Mouse (Mus musculus): ENCODE results near the gene Gm20388. TPM values are rescaled to one million over a fixed set of nuclear protein-coding genes. Genes with fewer than 3 reads are reported as not detected.
"Not testable (repeated sequence)": the region's sequence is repeated elsewhere in the genome, so short reads cannot be mapped to it uniquely, and the experiment has no call there.

The Gm20388 gene
- polyA plus RNA-seq, 1 experiment, result 28.1 TPM

- H3K27ac ChIP-seq (ENCODE audit: insufficient read depth, low read length), result peak overlapping the region; percentile 88
- H3K9me3 ChIP-seq (replicated peaks; ENCODE audit: control insufficient read depth, insufficient read depth, low read length, poor library complexity, severe bottlenecking); H3K27me3 ChIP-seq (ENCODE audit: control insufficient read depth, insufficient read depth, low read length, poor library complexity, severe bottlenecking); H3K4me3 ChIP-seq (ENCODE audit: low read depth, low read length): not testable (repeated sequence)
- H3K36me3 ChIP-seq (ENCODE audit: control insufficient read depth, insufficient read depth, low read length, poor library complexity, severe bottlenecking), result peaks cover 16% of the 10 kb centered on the region
- TF ChIP-seq EP300 (IDR thresholded peaks at IDR 0.05; ENCODE audit: insufficient read depth, low read depth, low read length), result 0 out of 2 replicates have a peak, but pooled peaks have one; percentile 26
- peaks cover 14% of the 10 kb centered on the region for H3K4me1 ChIP-seq (ENCODE audit: control insufficient read depth, insufficient read depth, low read length)
- 0 out of 2 replicates have a peak overlapping the region, but pooled peaks have one; percentile 3 for H3K9ac ChIP-seq (ENCODE audit: low read depth, poor library complexity, severe bottlenecking)
Measured at GRCm38 (mm10) chr8:124014299-124014698, 4103.7 kb downstream of the Gm20388 start.

DNA sequence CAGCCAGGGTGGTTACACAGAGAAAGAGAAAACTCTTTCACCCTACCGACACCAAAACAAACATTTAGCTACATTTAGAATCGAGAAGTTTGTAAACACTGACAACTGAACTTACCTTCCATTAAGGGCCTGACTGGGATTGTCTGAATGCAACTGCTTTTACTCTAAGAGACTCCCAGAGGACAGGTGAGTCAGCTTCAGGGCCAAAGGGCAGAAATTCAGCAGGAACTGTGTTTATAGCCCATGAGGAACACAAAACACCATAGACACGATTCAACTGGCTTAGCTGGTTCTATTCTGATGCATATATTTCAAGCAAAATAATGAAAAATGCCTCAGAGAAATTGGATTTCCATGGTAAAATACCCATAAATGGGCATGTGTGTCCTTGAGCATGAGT is 4104.1 kb downstream of the Gm20388 start:
- TF ChIP-seq POLR2A (IDR thresholded peaks at IDR 0.05; ENCODE audit: insufficient read depth, low read length) (no peak), EP300 (IDR thresholded peaks at IDR 0.05; ENCODE audit: insufficient read depth, low read depth, low read length) (no peak), CTCF (IDR thresholded peaks at IDR 0.05; ENCODE audit: low read depth, low read length) (no peak)
- no peaks in the 10 kb centered on the region for H3K9me3 ChIP-seq (replicated peaks; ENCODE audit: control insufficient read depth, insufficient read depth, low read length, poor library complexity, severe bottlenecking)

GRCm38 (mm10) chr8:124019782-124020181 is 4109.1 kb downstream of the Gm20388 start:
- Histone ChIP-seq H3K36me3 (ENCODE audit: control insufficient read depth, insufficient read depth, low read length, poor library complexity, severe bottlenecking) (peaks cover 24% of the 10 kb centered on the region), H3K27ac (ENCODE audit: insufficient read depth, low read length) (peak overlapping the region; percentile 64; the same call in 1 of the 2 replicates), H3K9me3 (replicated peaks; ENCODE audit: control insufficient read depth, insufficient read depth, low read length, poor library complexity, severe bottlenecking) (no peaks in the 10 kb centered on the region), H3K4me1 (ENCODE audit: control insufficient read depth, insufficient read depth, low read length) (peaks cover 3% of the 10 kb centered on the region), H3K9ac (ENCODE audit: low read depth, poor library complexity, severe bottlenecking) (peak overlapping the region; percentile 88), H3K4me3 (ENCODE audit: low read depth, low read length) (peak overlapping the region; percentile 92), H3K27me3 (ENCODE audit: control insufficient read depth, insufficient read depth, low read length, poor library complexity, severe bottlenecking) (no peaks in the 10 kb centered on the region)
- TF ChIP-seq POLR2A (IDR thresholded peaks at IDR 0.05; ENCODE audit: insufficient read depth, low read length) (no peak), EP300 (IDR thresholded peaks at IDR 0.05; ENCODE audit: insufficient read depth, low read depth, low read length) (no peak), CTCF (IDR thresholded peaks at IDR 0.05; ENCODE audit: low read depth, low read length) (no peak)

More for the DNA sequence above, 4104.1 kb downstream of the Gm20388 start:
- H3K36me3 ChIP-seq (ENCODE audit: control insufficient read depth, insufficient read depth, low read length, poor library complexity, severe bottlenecking), result peaks cover 12% of the 10 kb centered on the region
- H3K4me3 ChIP-seq (ENCODE audit: low read depth, low read length), result no peak overlapping the region
- no peaks in the 10 kb centered on the region for H3K27me3 ChIP-seq (ENCODE audit: control insufficient read depth, insufficient read depth, low read length, poor library complexity, severe bottlenecking)
- H3K4me1 ChIP-seq (ENCODE audit: control insufficient read depth, insufficient read depth, low read length), result peaks cover 14% of the 10 kb centered on the region
- peak overlapping the region; percentile 88 for H3K27ac ChIP-seq (ENCODE audit: insufficient read depth, low read length)
- H3K9ac ChIP-seq (ENCODE audit: low read depth, poor library complexity, severe bottlenecking), result 0 out of 2 replicates have a peak overlapping the region, but pooled peaks have one; percentile 3

GRCm38 (mm10) chr8:124020439-124021236 is 4110.0 kb downstream of the Gm20388 start:
- H3K4me1 ChIP-seq (ENCODE audit: control insufficient read depth, insufficient read depth, low read length), result peaks cover 3% of the 10 kb centered on the region

GRCm38 (mm10) chr8:124021237-124022227 is 4110.9 kb downstream of the Gm20388 start, which contains the start of the genes Taf5l and Urb2:
Taf5l (minus strand) TSS chr8:124021397.
Urb2 (plus strand) TSS chr8:124021508.
- peak within 1 kb of the TSS; percentile 100 for H3K4me3 ChIP-seq (ENCODE audit: low read depth, low read length)
- peaks cover 3% of the 10 kb centered on the region for H3K4me1 ChIP-seq (ENCODE audit: control insufficient read depth, insufficient read depth, low read length)
- TF ChIP-seq POLR2A (IDR thresholded peaks at IDR 0.05; ENCODE audit: insufficient read depth, low read length) (no peak), EP300 (IDR thresholded peaks at IDR 0.05; ENCODE audit: insufficient read depth, low read depth, low read length) (peak; percentile 74; the same call in 1 of the 2 replicates), CTCF (IDR thresholded peaks at IDR 0.05; ENCODE audit: low read depth, low read length) (no peak)
- H3K36me3 ChIP-seq (ENCODE audit: control insufficient read depth, insufficient read depth, low read length, poor library complexity, severe bottlenecking), result peaks cover 37% of the 10 kb centered on the region
- H3K27me3 ChIP-seq (ENCODE audit: control insufficient read depth, insufficient read depth, low read length, poor library complexity, severe bottlenecking), result no peaks in the 10 kb centered on the region
- peak within 1 kb of the TSS; percentile 87 for H3K27ac ChIP-seq (ENCODE audit: insufficient read depth, low read length)
- H3K9me3 ChIP-seq (replicated peaks; ENCODE audit: control insufficient read depth, insufficient read depth, low read length, poor library complexity, severe bottlenecking), result no peaks in the 10 kb centered on the region
- peak within 1 kb of the TSS; percentile 88 for H3K9ac ChIP-seq (ENCODE audit: low read depth, poor library complexity, severe bottlenecking)

More at GRCm38 (mm10) chr8:124020439-124021236, 4110.0 kb downstream of the Gm20388 start:
- TF ChIP-seq POLR2A (IDR thresholded peaks at IDR 0.05; ENCODE audit: insufficient read depth, low read length) (no peak), EP300 (IDR thresholded peaks at IDR 0.05; ENCODE audit: insufficient read depth, low read depth, low read length) (no peak), CTCF (IDR thresholded peaks at IDR 0.05; ENCODE audit: low read depth, low read length) (no peak)
- Histone ChIP-seq H3K9me3 (replicated peaks; ENCODE audit: control insufficient read depth, insufficient read depth, low read length, poor library complexity, severe bottlenecking) (no peaks in the 10 kb centered on the region), H3K27ac (ENCODE audit: insufficient read depth, low read length) (peak overlapping the region; percentile 64), H3K4me3 (ENCODE audit: low read depth, low read length) (peak overlapping the region; percentile 85), H3K36me3 (ENCODE audit: control insufficient read depth, insufficient read depth, low read length, poor library complexity, severe bottlenecking) (peaks cover 32% of the 10 kb centered on the region), H3K27me3 (ENCODE audit: control insufficient read depth, insufficient read depth, low read length, poor library complexity, severe bottlenecking) (no peaks in the 10 kb centered on the region), H3K9ac (ENCODE audit: low read depth, poor library complexity, severe bottlenecking) (peak overlapping the region; percentile 88)

All from ES-Bruce4 (cell line).